Mouse (Mus musculus): ENCODE results near the gene Gm20696.

The Gm20696 gene

GRCm38 (mm10) chr6:99521038-99521640 lies 145.5 kb downstream of the Gm20696 start:
- DNase-seq (ENCODE audit: low read depth, low spot score): peak; percentile 32

- DNase-seq (ENCODE audit: low read depth, low spot score): no peak
Measured at GRCm38 (mm10) chr6:99520676-99521037, 145.9 kb downstream of the Gm20696 start.

- no peak for DNase-seq (ENCODE audit: low read depth, low spot score)
Measured at GRCm38 (mm10) chr6:99519806-99520675, 146.6 kb downstream of the Gm20696 start.

DNA sequence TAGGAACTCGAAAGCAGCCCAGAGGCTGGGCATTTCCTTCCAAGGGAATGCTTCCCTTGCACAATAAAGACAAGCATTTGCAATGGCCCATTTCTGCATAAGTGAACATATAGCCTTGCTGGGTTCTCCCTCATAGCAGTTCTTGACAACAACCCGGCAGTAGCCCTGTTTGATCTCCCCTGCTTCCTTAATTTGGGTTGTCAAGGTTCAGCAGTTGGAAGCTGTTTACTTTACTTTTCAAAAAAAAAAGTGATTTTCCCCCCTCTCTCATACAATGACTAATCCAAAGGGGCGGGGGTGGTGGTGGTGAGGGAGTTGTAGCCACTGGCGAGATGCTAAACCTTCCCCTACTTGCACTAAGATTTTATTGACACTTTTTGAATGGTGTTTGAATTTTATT lies 147.5 kb downstream of the Gm20696 start:
- no peak for DNase-seq (ENCODE audit: low read depth, low spot score)

GRCm38 (mm10) chr6:99515667-99516199 lies 150.9 kb downstream of the Gm20696 start:
- DNase-seq (ENCODE audit: low read depth, low spot score): no peak

DNA sequence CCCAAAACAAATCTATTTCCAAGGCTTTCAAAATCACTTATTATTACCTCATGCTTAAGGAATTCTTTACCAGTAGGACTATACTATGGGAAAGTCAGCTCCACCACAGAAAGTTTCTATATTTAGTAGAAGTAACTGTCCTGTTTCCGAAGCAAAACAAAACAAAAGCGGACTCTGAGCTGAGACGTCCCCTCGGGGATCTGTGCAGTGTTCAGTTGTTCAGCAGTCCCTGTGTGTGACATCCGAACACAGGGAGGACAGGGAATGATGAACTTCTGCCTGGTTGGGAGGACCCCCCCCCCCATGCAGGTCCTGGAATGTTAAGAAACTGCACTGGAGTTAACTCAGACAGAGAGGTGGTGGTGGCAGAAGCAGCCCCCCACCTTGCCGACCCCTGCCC lies 154.7 kb downstream of the Gm20696 start:
- DNase-seq (ENCODE audit: low read depth, low spot score): no peak

- DNase-seq (ENCODE audit: low read depth, low spot score): no peak
Measured at GRCm38 (mm10) chr6:99509189-99509592, 157.4 kb downstream of the Gm20696 start.

DNA sequence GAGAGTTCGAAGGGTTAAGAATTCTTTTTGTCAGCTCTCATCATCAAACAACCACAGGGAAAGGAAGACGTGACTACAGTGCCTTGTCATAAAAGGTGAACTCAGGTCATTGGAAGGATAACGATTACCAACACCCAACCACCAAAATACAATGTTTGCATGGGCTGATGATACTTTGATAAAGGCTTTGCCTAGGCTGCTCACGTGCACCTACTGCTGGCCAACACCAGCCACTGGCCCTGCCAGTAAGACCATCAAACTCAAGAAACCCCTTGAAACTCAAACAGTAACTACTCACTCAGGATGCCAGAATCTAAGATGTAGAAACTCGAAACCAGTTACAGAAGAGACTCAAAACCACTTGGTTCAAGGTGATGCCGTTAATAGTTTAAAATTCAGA lies 159.8 kb downstream of the Gm20696 start:
- no peak for DNase-seq (ENCODE audit: low read depth, low spot score)

- no peak for DNase-seq (ENCODE audit: low read depth, low spot score)
Measured at GRCm38 (mm10) chr6:99503741-99504140, 162.9 kb downstream of the Gm20696 start.

DNA sequence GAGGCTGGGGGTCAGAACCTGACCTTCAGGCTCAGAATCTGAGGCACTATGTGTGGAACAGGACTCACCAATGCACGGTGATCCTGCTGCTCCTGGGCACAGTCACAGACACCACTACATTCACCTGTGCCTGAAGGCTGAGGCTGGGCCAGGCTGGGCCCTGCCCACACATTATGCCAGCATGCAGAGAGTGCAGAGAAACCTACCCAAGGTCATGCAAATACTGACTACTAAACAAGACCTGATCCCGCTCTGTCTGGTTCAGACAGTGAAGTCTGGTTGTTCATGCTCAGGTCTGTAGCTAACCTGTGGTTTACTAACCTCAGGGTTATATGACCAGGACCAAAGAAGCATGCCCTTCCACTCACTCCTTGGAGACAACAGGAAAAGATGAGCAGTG lies 163.9 kb downstream of the Gm20696 start:
- DNase-seq (ENCODE audit: low read depth, low spot score): no peak

- DNase-seq (ENCODE audit: low read depth, low spot score): no peak
Measured at GRCm38 (mm10) chr6:99502314-99502713, 164.3 kb downstream of the Gm20696 start.

GRCm38 (mm10) chr6:99500570-99501270 lies 165.9 kb downstream of the Gm20696 start:
- no peak for DNase-seq (ENCODE audit: low read depth, low spot score)

DNA sequence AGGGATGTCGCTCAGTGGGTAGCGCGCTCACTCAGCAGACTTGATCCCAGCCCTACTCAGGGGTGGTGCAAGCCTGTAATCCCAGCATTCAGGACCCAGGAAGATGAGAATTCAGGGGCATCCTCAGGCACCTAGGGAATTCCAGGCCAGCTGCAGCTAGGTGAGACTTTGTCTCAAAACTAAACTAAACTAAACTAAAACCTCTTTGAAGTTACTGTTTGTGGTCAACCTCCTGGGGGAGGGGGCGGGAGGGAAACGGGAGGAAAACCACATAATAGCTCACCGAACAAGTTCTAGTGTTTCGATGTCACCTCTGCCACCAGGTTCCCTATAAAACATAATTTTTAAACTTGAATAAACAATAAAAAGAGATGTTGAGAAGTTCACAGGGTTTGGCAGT lies 168.5 kb downstream of the Gm20696 start:
- no peak for DNase-seq (ENCODE audit: low read depth, low spot score)

- DNase-seq (ENCODE audit: low read depth, low spot score): no peak
Measured at GRCm38 (mm10) chr6:99496114-99496513, 170.5 kb downstream of the Gm20696 start.

GRCm38 (mm10) chr6:99492937-99493336 lies 173.7 kb downstream of the Gm20696 start:
- DNase-seq (ENCODE audit: low read depth, low spot score): no peak

DNA sequence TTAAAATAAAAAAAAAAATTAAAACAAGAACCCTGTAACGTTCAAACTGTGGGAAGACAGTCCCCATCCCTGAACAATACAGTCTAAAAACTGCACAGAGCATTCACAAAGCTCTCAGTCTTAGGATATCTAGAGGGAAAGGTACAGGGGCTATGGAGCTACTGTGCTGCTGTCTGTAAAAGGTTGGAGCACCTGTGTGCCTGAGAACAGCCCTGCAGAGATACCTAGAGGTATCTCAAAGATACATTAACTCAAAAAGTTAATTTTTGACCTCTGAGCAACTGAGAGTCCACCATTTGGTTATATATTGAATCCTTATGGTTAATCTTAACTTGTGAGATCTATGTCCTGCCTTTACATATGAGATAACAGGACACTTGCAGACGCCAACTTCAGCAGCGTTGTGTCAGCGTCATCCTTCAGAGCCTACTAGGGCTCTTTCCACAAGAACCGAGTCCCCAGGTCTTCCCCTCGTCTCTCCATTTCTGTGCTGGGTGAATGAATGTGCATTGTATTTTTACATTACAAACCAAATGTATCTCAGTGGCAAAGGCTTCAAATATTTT lies 174.5 kb downstream of the Gm20696 start:
- DNase-seq (ENCODE audit: low read depth, low spot score): no peak

GRCm38 (mm10) chr6:99491146-99491545 lies 175.5 kb downstream of the Gm20696 start:
- DNase-seq (ENCODE audit: low read depth, low spot score): no peak

GRCm38 (mm10) chr6:99489900-99490648 lies 176.5 kb downstream of the Gm20696 start:
- no peak for DNase-seq (ENCODE audit: low read depth, low spot score)

DNA sequence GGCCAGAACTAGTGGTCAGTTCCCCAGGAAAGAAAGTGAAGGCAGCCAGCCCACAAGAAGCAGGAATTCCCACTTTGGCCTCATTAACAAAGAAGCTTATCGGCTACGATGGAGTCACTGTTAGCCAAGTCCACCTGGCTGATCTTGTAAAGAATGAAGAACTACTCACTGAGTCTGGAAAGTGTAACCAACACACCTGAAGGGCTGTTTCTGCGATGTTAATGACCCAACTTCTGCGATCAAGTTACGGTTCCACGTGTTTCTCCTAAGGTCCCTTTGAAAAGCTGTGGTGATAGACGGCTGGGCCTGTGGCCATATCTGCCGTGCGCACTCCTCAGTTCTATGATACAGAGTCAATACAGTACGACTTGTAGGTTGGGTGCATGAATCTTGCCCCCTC lies 177.2 kb downstream of the Gm20696 start:
- no peak for DNase-seq (ENCODE audit: low read depth, low spot score)

GRCm38 (mm10) chr6:99485884-99486640 lies 180.5 kb downstream of the Gm20696 start:
- DNase-seq (ENCODE audit: low read depth, low spot score): no peak

All from retina, postnatal 7 days (tissue).